Mouse (Mus musculus) embryo, embryonic 11 days (tissue): ENCODE data around the gene Slc25a33.
A peak's percentile ranks its signal among the peaks of the same experiment; 100 is the strongest.
"Not testable (repeated sequence)": the region's sequence is repeated elsewhere in the genome, so short reads cannot be mapped to it uniquely, and the experiment has no call there.

Experiments used
- DNase-seq: peaks from one replicate; pipeline ENCODE4 v3.0.0-alpha.2; 2015

Slc25a33 gene

GRCm38 (mm10) chr4:149793156-149794009 is 19.3 kb upstream of the Slc25a33 start:
- DNase-seq = peak; percentile 50

DNA sequence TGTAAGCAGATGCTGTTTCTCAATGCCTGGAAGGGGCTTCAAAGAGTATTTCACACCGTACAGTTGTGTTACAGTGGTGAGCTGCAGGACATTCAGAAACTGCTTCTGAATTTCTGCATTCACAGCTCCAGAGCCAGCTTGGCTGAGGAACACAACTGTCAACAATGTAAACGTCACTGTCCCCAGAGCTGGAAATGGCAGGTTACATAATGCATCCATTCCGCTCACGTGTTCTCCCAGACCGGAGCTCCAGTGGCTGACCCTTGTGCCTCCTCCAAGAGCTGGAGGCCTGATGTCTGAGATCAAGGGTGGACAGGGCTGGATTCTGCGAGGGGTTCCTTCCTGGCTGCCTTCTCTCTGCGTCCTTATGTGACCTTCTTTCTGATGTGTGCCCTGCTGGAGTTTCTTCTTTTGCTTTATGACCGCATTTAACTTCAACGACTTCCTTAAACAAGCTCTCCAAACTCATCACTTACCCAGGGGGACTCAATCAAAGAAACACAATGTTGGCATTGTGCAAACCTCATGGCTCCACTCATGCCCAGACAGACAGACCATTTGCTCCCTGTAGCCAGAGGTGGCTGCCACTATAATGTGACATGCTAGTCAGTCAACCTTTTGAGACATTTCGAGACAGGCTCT is 18.2 kb upstream of the Slc25a33 start:
- DNase-seq = no peak

GRCm38 (mm10) chr4:149791470-149791869 is 17.4 kb upstream of the Slc25a33 start:
- no peak for DNase-seq

DNA sequence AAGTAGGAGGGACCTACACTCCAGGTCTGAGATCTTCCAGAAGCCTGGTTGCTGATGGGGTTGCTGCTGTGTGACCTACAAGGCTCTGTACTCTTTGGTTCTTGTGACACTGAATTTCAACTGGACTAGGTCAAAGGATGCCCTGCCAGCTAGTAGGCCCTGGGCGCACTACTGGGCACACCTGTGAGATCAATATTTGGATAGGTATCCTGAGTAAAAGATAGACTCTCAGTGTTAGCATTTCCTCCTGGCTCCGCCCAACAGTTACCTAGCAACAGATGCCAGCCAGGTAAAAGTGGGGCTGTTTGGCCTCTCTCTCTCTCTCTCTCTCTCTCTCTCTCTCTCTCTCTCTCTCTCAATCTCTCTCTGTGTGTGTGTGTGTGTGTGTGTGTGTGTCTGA is 16.9 kb upstream of the Slc25a33 start:
- DNase-seq = no peak

DNA sequence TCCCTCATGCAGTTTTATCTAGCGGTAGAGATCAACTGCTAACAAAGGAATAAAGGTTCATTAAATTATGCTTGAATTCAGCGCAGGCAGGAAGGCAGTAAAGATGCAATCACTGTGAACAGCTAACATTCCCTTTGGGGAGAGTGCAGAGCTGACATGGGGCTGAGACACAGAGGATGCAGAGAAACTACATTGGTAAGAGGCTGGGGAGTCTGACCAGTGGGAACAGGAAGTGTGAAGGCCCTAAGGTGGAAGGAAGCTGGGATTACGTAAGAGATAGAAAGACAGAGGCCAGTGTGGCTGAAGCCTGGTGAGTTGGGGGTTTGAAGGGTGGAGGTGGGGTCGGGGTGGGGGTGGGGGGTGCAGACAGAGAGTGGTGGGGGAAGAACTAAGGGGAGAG is 16.5 kb upstream of the Slc25a33 start:
- DNase-seq = no peak

GRCm38 (mm10) chr4:149789421-149790194 is 15.5 kb upstream of the Slc25a33 start:
- DNase-seq = no peak

DNA sequence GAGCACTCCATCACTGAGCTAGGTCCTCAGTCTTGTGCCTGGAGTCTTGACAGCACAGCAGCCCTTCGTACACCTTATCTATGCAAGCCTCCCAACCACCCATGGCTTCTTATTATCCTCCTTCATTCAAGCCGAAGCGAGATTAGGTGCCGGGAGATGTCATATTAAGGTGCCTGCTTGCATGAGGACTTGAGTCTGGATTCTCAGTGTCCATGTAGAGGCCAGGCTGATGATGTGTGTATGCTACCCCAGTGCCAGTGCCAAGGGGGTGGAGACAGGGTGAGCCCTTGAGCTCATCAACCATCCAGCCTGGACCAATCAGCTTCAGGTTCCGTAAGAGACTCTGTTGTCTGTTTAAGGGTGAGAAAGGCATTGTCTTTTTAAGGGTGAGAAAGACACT is 10.8 kb upstream of the Slc25a33 start:
- no peak for DNase-seq

GRCm38 (mm10) chr4:149784371-149784770 is 10.3 kb upstream of the Slc25a33 start:
- no peak for DNase-seq

DNA sequence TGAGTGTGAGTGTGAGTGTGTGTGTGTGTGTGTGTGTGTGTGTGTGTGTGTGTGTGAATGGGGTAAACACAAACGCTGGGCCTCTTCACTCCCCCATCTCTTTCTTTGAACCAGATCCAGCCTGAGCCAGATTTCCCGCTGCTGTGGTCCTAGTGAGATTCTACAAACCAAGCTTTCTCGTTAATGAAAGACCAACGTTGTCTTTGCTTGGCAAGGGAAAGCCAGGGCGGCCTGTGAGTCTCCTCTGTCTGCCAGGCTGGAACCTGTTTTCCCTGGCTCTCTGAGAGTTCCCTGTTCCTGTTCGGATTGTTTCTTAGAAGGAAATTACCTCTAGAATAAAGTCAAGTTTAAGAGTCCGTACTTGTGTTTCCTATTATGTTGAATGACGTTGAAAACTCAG is 8.9 kb upstream of the Slc25a33 start:
- DNase-seq = no peak

- DNase-seq = no peak
Observed at GRCm38 (mm10) chr4:149780565-149781356, 6.7 kb upstream of the Slc25a33 start.

GRCm38 (mm10) chr4:149779966-149780365 is 5.9 kb upstream of the Slc25a33 start:
- no peak for DNase-seq

DNA sequence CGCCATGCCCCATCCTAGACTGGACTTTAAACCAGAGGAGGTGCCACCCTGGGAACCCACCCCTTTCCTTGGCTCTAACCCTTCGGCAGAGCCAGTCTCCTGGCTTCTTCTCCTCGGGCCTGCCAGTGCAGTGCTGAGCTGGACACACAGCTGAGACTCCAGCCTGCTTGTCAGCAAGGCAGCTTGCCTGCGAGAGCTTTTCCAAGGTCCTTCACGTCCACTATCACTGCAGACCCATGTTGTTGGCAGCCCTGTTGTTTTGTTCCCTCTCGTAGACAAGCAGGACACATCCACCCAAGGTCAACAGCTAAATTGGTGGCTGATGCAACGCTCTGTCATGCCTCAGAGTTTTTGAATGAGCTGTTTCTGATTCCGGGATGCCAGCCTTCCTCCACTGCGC is 3.0 kb upstream of the Slc25a33 start:
- DNase-seq = no peak

DNA sequence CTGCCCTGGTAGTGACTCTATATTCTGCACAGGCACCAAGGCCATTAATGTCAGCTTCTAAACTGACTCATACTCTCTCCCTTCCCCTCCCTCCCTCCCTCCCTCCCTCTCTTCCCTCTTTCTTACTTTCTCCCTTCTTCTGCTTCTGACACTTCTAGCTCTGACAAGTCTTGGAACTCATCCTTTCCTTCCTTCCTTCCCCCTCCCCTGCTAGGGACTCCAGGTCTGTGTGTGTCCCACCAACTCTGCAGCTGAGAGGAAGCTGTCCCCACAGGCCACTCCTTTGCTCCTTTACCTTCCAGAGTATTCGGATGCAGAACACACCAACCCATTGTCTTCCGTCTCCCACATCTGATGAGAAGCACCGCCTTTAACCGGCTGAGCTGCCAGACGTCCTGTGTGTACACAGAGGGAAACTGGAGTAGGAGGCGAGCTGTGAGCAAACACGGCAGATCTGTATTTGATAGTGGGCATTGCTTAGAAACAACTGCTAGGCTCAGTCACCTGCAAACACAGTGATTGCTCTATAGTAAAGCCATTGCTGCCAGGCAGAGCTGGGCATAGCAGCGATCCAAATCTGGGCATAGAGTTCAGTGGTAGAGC is 1.8 kb upstream of the Slc25a33 start:
- DNase-seq = no peak

- DNase-seq = no peak
Observed at GRCm38 (mm10) chr4:149775330-149775729, 1.3 kb upstream of the Slc25a33 start.

- DNase-seq = peak; percentile 55
Observed at GRCm38 (mm10) chr4:149773408-149774093, 526 bp downstream of the Slc25a33 start.

DNA sequence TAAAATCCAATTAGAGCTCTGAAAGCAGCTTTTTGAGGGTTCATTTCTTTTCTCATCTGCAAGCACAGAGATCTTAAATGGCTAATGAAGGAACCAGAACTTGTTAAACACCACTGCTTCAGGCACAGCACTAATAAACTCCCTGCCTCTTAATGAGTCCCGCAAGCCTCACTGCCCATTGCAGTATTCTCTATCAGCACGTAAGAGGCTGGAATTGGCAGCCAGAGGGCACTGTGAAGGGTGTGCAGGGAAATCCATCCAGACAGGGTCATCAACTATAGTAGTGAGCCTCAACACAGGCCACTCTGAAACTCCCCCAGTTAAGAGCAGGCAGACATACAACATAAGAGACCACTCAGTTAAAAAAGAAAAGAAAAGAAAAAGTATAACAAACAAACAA is 1.7 kb downstream of the Slc25a33 start:
- DNase-seq = peak; percentile 59

DNA sequence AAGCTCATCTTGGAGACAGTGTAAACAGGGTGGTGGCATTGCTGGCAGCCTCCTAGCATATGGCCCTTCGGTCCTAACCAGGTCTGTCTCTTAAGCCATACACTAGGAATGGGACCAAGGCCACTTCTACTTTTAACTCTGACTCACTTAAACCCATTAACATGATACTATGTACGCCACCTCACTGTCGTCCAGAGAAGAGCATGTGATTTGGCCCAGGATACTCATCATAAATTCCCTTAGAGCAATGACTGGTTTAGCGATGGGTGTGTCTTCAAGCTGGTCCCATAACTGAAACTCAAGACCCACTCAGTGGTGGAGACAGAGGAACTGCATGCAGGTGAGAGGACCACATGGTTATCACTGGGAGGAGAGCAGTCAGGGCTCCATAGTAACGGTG is 8.9 kb downstream of the Slc25a33 start:
- no peak for DNase-seq

DNA sequence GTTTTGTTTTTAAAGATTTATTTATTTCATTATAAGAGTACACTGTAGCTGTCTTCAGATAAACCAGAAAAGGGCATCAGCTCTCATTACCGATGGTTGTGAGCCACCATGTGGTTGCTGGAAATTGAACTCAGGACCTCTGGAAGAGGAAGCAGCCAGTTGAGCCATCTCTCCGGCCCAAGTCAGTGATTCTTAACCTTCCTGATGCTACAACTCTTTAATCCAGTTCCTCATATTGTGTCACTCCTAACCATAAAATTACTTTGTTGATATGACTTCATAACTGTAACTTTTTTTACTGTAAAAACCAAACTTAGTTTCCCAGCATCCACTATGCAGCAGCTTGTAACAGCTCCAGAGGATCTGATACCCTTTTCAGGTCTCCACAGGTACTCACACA is 10.7 kb downstream of the Slc25a33 start:
- no peak for DNase-seq

GRCm38 (mm10) chr4:149759517-149759916 is 14.6 kb downstream of the Slc25a33 start:
- DNase-seq = no peak

- no peak for DNase-seq
Observed at GRCm38 (mm10) chr4:149758423-149758822, 15.7 kb downstream of the Slc25a33 start.

GRCm38 (mm10) chr4:149756546-149756945 is 17.5 kb downstream of the Slc25a33 start:
- DNase-seq = not testable (repeated sequence)

GRCm38 (mm10) chr4:149752836-149753235 is 21.2 kb downstream of the Slc25a33 start:
- no peak for DNase-seq
